Mouse (Mus musculus) embryonic fibroblast, embryonic 13.5 days (primary cell): ENCODE data around the gene Diaph3.

Experiments
- CTCF ChIP-seq: IDR thresholded peaks from 2 replicates; pipeline ENCODE4 v1.5.1; 2011; ENCODE audit warnings: mild to moderate bottlenecking, control low read depth, low read length, moderate library complexity, borderline replicate concordance; ENCODE audit not compliant: insufficient read depth
- POLR2A ChIP-seq: IDR thresholded peaks from 2 replicates; pipeline ENCODE4 v1.6.1; 2011; ENCODE audit warnings: low read depth, mild to moderate bottlenecking, control low read depth, low read length, moderate library complexity

DNA sequence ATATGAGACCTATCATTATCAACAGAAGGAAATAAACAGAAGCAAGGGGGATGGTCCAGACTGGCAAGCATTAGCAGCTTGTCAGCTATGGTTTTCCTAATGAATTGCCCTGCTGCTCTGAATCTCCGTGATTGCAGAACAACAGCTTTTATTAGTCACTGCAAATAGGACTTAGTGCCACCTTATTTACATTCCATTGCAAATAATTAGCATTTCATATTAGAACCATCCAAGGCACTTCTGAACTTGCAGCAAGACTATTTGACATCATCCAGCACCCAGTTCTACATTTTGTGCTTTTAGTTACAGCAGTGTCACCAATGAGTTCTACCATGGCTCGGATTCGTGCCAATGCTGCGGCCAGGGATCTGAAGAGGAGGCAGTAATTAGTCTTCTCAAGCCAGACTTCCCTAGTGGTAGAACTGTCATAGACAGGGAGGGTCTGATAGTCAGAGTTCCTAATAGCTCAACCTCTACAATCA is 411.4 kb downstream of the Diaph3 start:
- no peak for TF ChIP-seq POLR2A
- TF ChIP-seq CTCF: no peak
